Mouse (Mus musculus): ENCODE data around the gene Zfp235.

- no peak for TF ChIP-seq TCF3 (IDR thresholded peaks at IDR 0.05; ENCODE audit: insufficient read length, low read depth)
- TF ChIP-seq CEBPB (IDR thresholded peaks at IDR 0.05; ENCODE audit: insufficient read depth, poor library complexity, severe bottlenecking) = no peak
- no peak for TF ChIP-seq POLR2AphosphoS2 (IDR thresholded peaks at IDR 0.05; ENCODE audit: insufficient read length, low read depth)
- TF ChIP-seq MYOG (IDR thresholded peaks at IDR 0.05; ENCODE audit: control insufficient read depth in 1 of 3, insufficient read depth in 1 of 3, insufficient read length in 2 of 3, low read depth in 2 of 3) = no peak
- no peak for TF ChIP-seq POLR2A (IDR thresholded peaks at IDR 0.05; ENCODE audit: insufficient read length, low read depth)
Measured at GRCm38 (mm10) chr7:24133425-24133995, 459 bp upstream of the Zfp235 start.
